Mouse (Mus musculus) cerebellum, adult 2 months (tissue): ENCODE data around the gene Tax1bp3. TPM values are rescaled to one million over a fixed set of nuclear protein-coding genes. Genes with fewer than 3 reads are reported as not detected.

ENCODE experiments used
- DNase-seq, 2 experiments: peaks; one replicate each; pipeline ENCODE4 v3.0.0; 2021
- H3K27ac ChIP-seq: fragments of 200-500 bp; 2 replicates; pipeline ENCODE4 v1.5.1; 2012; ENCODE audit warnings: low read length, control low read depth, inconsistent platforms; ENCODE audit not compliant: insufficient read depth
- H3K27me3 ChIP-seq: fragments of 200-500 bp; 2 replicates; pipeline ENCODE4 v1.6.1; 2012; ENCODE audit warnings: inconsistent platforms, mild to moderate bottlenecking, low read length, moderate library complexity; ENCODE audit not compliant: control insufficient read depth, insufficient read depth
- H3K4me1 ChIP-seq: fragments of 200-500 bp; 2 replicates; pipeline ENCODE4 v1.6.1; 2011; ENCODE audit warnings: low read length; ENCODE audit not compliant: control insufficient read depth, insufficient read depth
- H3K4me3 ChIP-seq: fragments of 200-500 bp; replicated peaks from 2 replicates; pipeline ENCODE3; 2011; ENCODE audit warnings: mild to moderate bottlenecking, low read depth, low read length, control low read depth; ENCODE audit not compliant: insufficient read depth
- CTCF ChIP-seq: fragments of 200-500 bp; IDR thresholded peaks from 2 replicates; pipeline ENCODE4 v1.5.1; 2011; ENCODE audit warnings: low read depth, mild to moderate bottlenecking, control low read depth, low read length, moderate library complexity, borderline replicate concordance; ENCODE audit not compliant: insufficient read depth
- POLR2A ChIP-seq: fragments of 200-500 bp; IDR thresholded peaks from 2 replicates; pipeline ENCODE4 v1.6.1; 2011; ENCODE audit warnings: low read length, control low read depth, borderline replicate concordance; ENCODE audit not compliant: insufficient read depth
- WGBS: fragments of 180-500 bp; shearing (Covaris S2); methylation state at CpG from one replicate; pipeline ENCODE4 v1.1.7; 2018; 5-methylcytosine and 5-hydroxymethylcytosine counted together
- polyA plus RNA-seq: library from polyadenylated mRNA; depleted of rRNA; stranded (reverse); fragments of >200 nt; gene quantifications from 2 replicates; pipeline ENCODE4 v1.2.3, GENCODE M21; 2012

The Tax1bp3 gene
- polyA plus RNA-seq, 1 experiment = 16.5 TPM

- no peak for TF ChIP-seq CTCF
- no peak for TF ChIP-seq POLR2A
- 9% methylated on average over 3 of the region's 3 CpGs for WGBS
- Histone ChIP-seq H3K4me1 (no peaks in the 10 kb centered on the region), H3K27me3 (no peaks in the 10 kb centered on the region), H3K4me3 (no peak overlapping the region), H3K27ac (no peak overlapping the region)
- no peak for DNase-seq
Observed at GRCm38 (mm10) chr11:73213956-73214355, 37.1 kb downstream of the Tax1bp3 start.

DNA sequence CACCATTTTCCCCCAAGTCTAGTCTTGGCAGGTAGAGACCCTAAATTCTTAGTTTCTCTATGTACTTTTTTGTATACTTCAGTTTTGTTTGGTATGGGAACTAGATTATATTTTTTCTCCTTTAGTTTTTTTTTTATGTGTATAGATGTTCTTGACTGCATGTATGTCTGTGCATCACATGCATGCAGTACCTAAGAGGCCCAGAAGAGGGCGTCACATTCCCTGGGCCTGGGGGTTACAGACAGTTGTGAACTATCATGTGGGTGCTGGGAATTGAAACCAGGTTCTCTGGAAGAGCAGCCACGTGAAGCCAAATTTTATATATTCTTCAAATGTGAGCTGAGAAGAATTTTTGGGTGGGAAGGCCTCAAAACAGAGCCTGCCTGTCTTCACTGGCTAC lies 42.8 kb downstream of the Tax1bp3 start:
- 74% methylated on average over 2 of the region's 2 CpGs for WGBS
- Histone ChIP-seq H3K27ac (no peak overlapping the region), H3K27me3 (no peaks in the 10 kb centered on the region), H3K4me1 (no peaks in the 10 kb centered on the region), H3K4me3 (no peak overlapping the region)
- DNase-seq = no peak
- no peak for TF ChIP-seq CTCF
- TF ChIP-seq POLR2A = no peak

- no peaks in the 10 kb centered on the region for H3K4me1 ChIP-seq
- H3K27me3 ChIP-seq = no peaks in the 10 kb centered on the region
- TF ChIP-seq POLR2A (no peak), CTCF (no peak)
- no peak overlapping the region for H3K4me3 ChIP-seq
- DNase-seq = no peak
- no peak overlapping the region for H3K27ac ChIP-seq
- 84% methylated on average over 1 of the region's 1 CpGs for WGBS
Observed at GRCm38 (mm10) chr11:73220651-73221050, 43.8 kb downstream of the Tax1bp3 start.

GRCm38 (mm10) chr11:73222846-73223245 lies 46.0 kb downstream of the Tax1bp3 start:
- Histone ChIP-seq H3K27me3 (no peaks in the 10 kb centered on the region), H3K27ac (no peak overlapping the region), H3K4me3 (no peak overlapping the region), H3K4me1 (no peaks in the 10 kb centered on the region)
- WGBS = 46% methylated on average over 5 of the region's 5 CpGs
- no peak for TF ChIP-seq POLR2A
- TF ChIP-seq CTCF = no peak
- no peak for DNase-seq

DNA sequence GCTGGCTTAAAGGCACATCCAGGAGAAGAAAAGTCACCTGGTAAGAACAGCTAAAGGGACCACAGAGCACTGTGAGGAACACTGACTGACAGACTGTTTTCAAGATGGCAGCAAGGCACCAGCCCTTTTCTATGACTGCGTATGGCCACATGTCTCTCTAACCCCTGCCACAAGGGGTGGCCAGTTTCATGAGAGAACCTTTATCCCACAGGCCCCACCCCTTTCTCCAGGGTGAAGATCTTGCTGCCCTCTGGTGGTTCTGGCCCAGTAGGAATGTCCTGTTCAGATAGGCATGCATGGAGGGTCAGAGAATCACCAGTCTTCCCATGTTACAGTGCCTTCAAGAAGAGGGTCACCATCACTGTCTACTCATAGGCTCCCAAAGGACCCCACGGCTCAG lies 47.1 kb downstream of the Tax1bp3 start:
- TF ChIP-seq POLR2A = no peak
- peak; percentile 34 for TF ChIP-seq CTCF
- no peaks in the 10 kb centered on the region for H3K4me1 ChIP-seq
- WGBS = 77% methylated on average over 2 of the region's 2 CpGs
- DNase-seq = peak in 1 of 2 experiments; percentile 4
- no peaks in the 10 kb centered on the region for H3K27me3 ChIP-seq
- no peak overlapping the region for H3K27ac ChIP-seq
- H3K4me3 ChIP-seq = no peak overlapping the region

DNA sequence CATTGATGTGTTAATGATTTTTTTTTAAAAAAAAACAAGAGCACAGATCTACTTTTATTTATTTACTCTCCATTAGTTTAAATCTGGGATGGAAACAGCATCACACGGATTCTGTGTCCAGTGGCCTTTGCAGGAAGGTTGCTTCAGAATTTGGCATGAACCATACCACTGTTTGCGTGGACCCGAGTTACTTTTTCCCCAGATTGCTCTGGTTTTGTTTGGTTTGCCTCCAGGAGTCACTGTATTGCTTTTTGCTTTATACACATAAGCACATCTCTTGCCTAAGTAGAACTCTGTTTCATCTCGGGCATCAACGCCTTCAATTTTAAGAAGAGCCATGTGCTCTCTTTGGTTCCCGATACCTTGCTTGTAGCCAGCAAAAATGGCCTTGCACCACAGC lies 49.0 kb downstream of the Tax1bp3 start:
- H3K4me3 ChIP-seq = no peak overlapping the region
- no peak for DNase-seq
- no peaks in the 10 kb centered on the region for H3K4me1 ChIP-seq
- H3K27me3 ChIP-seq = no peaks in the 10 kb centered on the region
- H3K27ac ChIP-seq = no peak overlapping the region
- 92% methylated on average over 6 of the region's 6 CpGs for WGBS
- no peak for TF ChIP-seq POLR2A
- no peak for TF ChIP-seq CTCF

DNA sequence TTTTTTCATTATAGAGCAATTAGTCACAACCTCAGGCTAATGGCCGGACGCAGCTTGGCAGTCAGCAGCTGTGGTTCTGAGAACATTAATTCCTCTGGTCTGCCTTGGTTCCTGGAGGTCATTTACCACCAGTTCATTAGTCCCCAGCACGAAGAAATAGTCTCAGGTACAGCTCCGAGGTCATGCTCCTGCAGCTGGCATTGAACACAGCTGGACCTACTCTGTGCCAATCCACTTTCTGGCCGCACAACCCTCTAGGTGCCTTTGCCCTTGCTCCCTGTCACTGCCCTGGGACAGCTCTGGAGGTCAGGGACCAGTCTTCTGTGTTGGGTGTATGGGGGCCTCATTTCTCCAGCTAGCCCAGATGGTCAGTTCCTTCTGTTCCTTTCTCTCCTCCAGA lies 52.0 kb downstream of the Tax1bp3 start:
- 82% methylated on average over 5 of the region's 5 CpGs for WGBS
- Histone ChIP-seq H3K27me3 (no peaks in the 10 kb centered on the region), H3K4me3 (no peak overlapping the region), H3K4me1 (no peaks in the 10 kb centered on the region), H3K27ac (no peak overlapping the region)
- TF ChIP-seq POLR2A (no peak), CTCF (no peak)
- DNase-seq = no peak

DNA sequence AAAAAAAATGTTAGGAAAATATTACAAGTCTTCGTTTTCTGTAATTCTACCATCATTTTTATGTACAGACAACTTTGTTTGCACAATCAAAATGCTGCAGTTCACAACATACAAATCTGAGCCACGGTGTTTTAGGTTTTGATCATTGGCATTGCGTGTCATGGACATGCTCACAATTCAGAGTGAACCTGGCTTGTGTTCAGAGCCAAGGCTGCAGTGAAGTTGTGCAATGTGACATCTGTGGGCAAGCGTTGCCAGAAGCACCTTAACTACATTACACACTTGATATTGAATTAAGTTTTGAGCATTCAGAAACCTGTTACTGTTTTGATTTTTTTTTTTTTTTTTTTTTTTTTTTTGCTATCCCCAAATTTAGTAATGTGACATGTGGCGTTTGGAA lies 53.2 kb downstream of the Tax1bp3 start:
- H3K4me3 ChIP-seq = no peak overlapping the region
- no peak for DNase-seq

More for the DNA sequence above, 53.2 kb downstream of the Tax1bp3 start:
- no peaks in the 10 kb centered on the region for H3K27me3 ChIP-seq
- WGBS = 79% methylated on average over 5 of the region's 5 CpGs
- no peak overlapping the region for H3K27ac ChIP-seq
- TF ChIP-seq CTCF (no peak), POLR2A (no peak)
- H3K4me1 ChIP-seq = no peaks in the 10 kb centered on the region
